Mouse (Mus musculus): Measurements from ENCODE around the gene Lancl1.

- no peak for TF ChIP-seq CTCF (IDR thresholded peaks at IDR 0.05)
- TF ChIP-seq EP300 (IDR thresholded peaks at IDR 0.05) = no peak
Observed at GRCm38 (mm10) chr1:67037198-67037597, 1.5 kb downstream of the Lancl1 start.

Measured in lung, postnatal 0 days (tissue).